Mouse (Mus musculus): ENCODE results near the gene 5730409E04Rik.

5730409E04Rik gene

GRCm38 (mm10) chr4:126637446-126637845, 27.8 kb downstream of the 5730409E04Rik start:
- no peak for ATAC-seq (ENCODE audit: low TSS enrichment)

- ATAC-seq (ENCODE audit: low TSS enrichment), result no peak
Observed at GRCm38 (mm10) chr4:126639339-126639738, 29.7 kb downstream of the 5730409E04Rik start.

- peak; percentile 87 for ATAC-seq (ENCODE audit: low TSS enrichment)
Observed at GRCm38 (mm10) chr4:126641901-126642300, 32.3 kb downstream of the 5730409E04Rik start.

GRCm38 (mm10) chr4:126643815-126644214, 34.2 kb downstream of the 5730409E04Rik start:
- no peak for ATAC-seq (ENCODE audit: low TSS enrichment)

GRCm38 (mm10) chr4:126644333-126644963, 34.8 kb downstream of the 5730409E04Rik start:
- ATAC-seq (ENCODE audit: low TSS enrichment), result no peak

- ATAC-seq (ENCODE audit: low TSS enrichment), result no peak
Observed at GRCm38 (mm10) chr4:126647996-126648910, 38.6 kb downstream of the 5730409E04Rik start.

GRCm38 (mm10) chr4:126653148-126653547, 43.5 kb downstream of the 5730409E04Rik start:
- peak; percentile 52; the same call in 1 of the 2 replicates for ATAC-seq (ENCODE audit: low TSS enrichment)

- no peak for ATAC-seq (ENCODE audit: low TSS enrichment)
Observed at GRCm38 (mm10) chr4:126655356-126655755, 45.7 kb downstream of the 5730409E04Rik start.

- no peak; the same call in 1 of the 2 replicates for ATAC-seq (ENCODE audit: low TSS enrichment)
Observed at GRCm38 (mm10) chr4:126661249-126661648, 51.6 kb downstream of the 5730409E04Rik start.
